Mouse (Mus musculus) cerebellum, adult 8-10 months (tissue): Measurements from ENCODE around the gene Dlx6.

Experiments
- DNase-seq: peaks from one replicate; pipeline ENCODE4 v3.0.0; 2022

Dlx6 gene

GRCm38 (mm10) chr6:6860411-6861085 is 2.6 kb upstream of the Dlx6 start:
- no peak for DNase-seq

GRCm38 (mm10) chr6:6861086-6861797 is 1.9 kb upstream of the Dlx6 start:
- DNase-seq = no peak

- no peak for DNase-seq
Measured at GRCm38 (mm10) chr6:6861798-6862428, 1.2 kb upstream of the Dlx6 start.

- no peak for DNase-seq
Measured at GRCm38 (mm10) chr6:6862611-6863010, 523 bp upstream of the Dlx6 start.

GRCm38 (mm10) chr6:6863955-6864354 is 821 bp downstream of the Dlx6 start:
- no peak for DNase-seq

GRCm38 (mm10) chr6:6864441-6865440 is 1.6 kb downstream of the Dlx6 start:
- DNase-seq = no peak

- no peak for DNase-seq
Measured at GRCm38 (mm10) chr6:6867031-6867430, 3.9 kb downstream of the Dlx6 start.

GRCm38 (mm10) chr6:6869041-6869685 is 6.0 kb downstream of the Dlx6 start:
- no peak for DNase-seq

GRCm38 (mm10) chr6:6869961-6870800 is 7.0 kb downstream of the Dlx6 start:
- no peak for DNase-seq

GRCm38 (mm10) chr6:6870876-6871420 is 7.8 kb downstream of the Dlx6 start:
- no peak for DNase-seq

- DNase-seq = no peak
Measured at GRCm38 (mm10) chr6:6871692-6872091, 8.6 kb downstream of the Dlx6 start.

GRCm38 (mm10) chr6:6872873-6873272 is 9.7 kb downstream of the Dlx6 start:
- DNase-seq = no peak

GRCm38 (mm10) chr6:6873476-6874072 is 10.4 kb downstream of the Dlx6 start:
- DNase-seq = no peak

- no peak for DNase-seq
Measured at GRCm38 (mm10) chr6:6874073-6874771, 11.1 kb downstream of the Dlx6 start.

- no peak for DNase-seq
Measured at GRCm38 (mm10) chr6:6875136-6875535, 12.0 kb downstream of the Dlx6 start.

- no peak for DNase-seq
Measured at GRCm38 (mm10) chr6:6875676-6876075, 12.5 kb downstream of the Dlx6 start.

- no peak for DNase-seq
Measured at GRCm38 (mm10) chr6:6876231-6876630, 13.1 kb downstream of the Dlx6 start.

GRCm38 (mm10) chr6:6876731-6877130 is 13.6 kb downstream of the Dlx6 start:
- DNase-seq = no peak

- no peak for DNase-seq
Measured at GRCm38 (mm10) chr6:6877346-6877910, 14.3 kb downstream of the Dlx6 start.
